Mouse (Mus musculus): ENCODE results near the gene Tnfrsf14. TPM values are rescaled to one million over a fixed set of nuclear protein-coding genes. Genes with fewer than 3 reads are reported as not detected.
A peak's percentile ranks its signal among the peaks of the same experiment; 100 is the strongest.

Gene Tnfrsf14
- total and polyA plus RNA-seq, 2 experiments from 2014 or later: 0.40 to 2.7 TPM

- Histone ChIP-seq H3K9me3 (replicated peaks; ENCODE audit: control insufficient read depth, low read length) (no peaks in the 10 kb centered on the region), H3K27me3 (ENCODE audit: control insufficient read depth, insufficient read depth, low read length) (peaks cover 65% of the 10 kb centered on the region), H3K36me3 (replicated peaks; ENCODE audit: control insufficient read depth, insufficient read depth, low read length) (no peaks in the 10 kb centered on the region), H3K27ac (ENCODE audit: low read depth) (no peak overlapping the region), H3K4me3 (ENCODE audit: low read depth, low read length) (peak overlapping the region; percentile 46), H3K9ac (replicated peaks; ENCODE audit: low read depth, low read length) (no peak overlapping the region; the same call in 1 of the 2 replicates), H3K4me2 (ENCODE audit: low read depth, low read length) (peak overlapping the region; percentile 72), H3K4me1 (ENCODE audit: control insufficient read depth, insufficient read depth) (peaks cover 28% of the 10 kb centered on the region)
- under 1% methylated on average over 41 of the region's 47 CpGs for WGBS
- ATAC-seq (ENCODE audit: insufficient read depth, low read depth) (no peak), DNase-seq (ENCODE audit: low spot score) (no peak)
- TF ChIP-seq EP300 (IDR thresholded peaks at IDR 0.05; ENCODE audit: low read depth): no peak
- no peak for TF ChIP-seq CTCF (IDR thresholded peaks at IDR 0.05; ENCODE audit: low read depth)
Measured at GRCm38 (mm10) chr4:154961226-154961738, 32.9 kb upstream of the Tnfrsf14 start.

GRCm38 (mm10) chr4:154960690-154961225, 32.4 kb upstream of the Tnfrsf14 start, which contains the start of gene Hes5:
Hes5 (plus strand) TSS chr4:154960923.
- no peak within 1 kb of the TSS for H3K27ac ChIP-seq (ENCODE audit: low read depth)
- H3K4me2 ChIP-seq (ENCODE audit: low read depth, low read length): peak within 1 kb of the TSS; percentile 72
- no peaks in the 10 kb centered on the region for H3K36me3 ChIP-seq (replicated peaks; ENCODE audit: control insufficient read depth, insufficient read depth, low read length)
- no peak for ATAC-seq (ENCODE audit: insufficient read depth, low read depth)
- H3K9ac ChIP-seq (replicated peaks; ENCODE audit: low read depth, low read length): no peak within 1 kb of the TSS; the same call in 1 of the 2 replicates
- H3K4me3 ChIP-seq (ENCODE audit: low read depth, low read length): peak within 1 kb of the TSS; percentile 46
- DNase-seq (ENCODE audit: low spot score): no peak
- WGBS: 0% methylated on average over 60 of the region's 65 CpGs
- TF ChIP-seq EP300 (IDR thresholded peaks at IDR 0.05; ENCODE audit: low read depth): no peak
- no peak for TF ChIP-seq CTCF (IDR thresholded peaks at IDR 0.05; ENCODE audit: low read depth)
- peaks cover 23% of the 10 kb centered on the region for H3K4me1 ChIP-seq (ENCODE audit: control insufficient read depth, insufficient read depth)
- no peaks in the 10 kb centered on the region for H3K9me3 ChIP-seq (replicated peaks; ENCODE audit: control insufficient read depth, low read length)
- H3K27me3 ChIP-seq (ENCODE audit: control insufficient read depth, insufficient read depth, low read length): peaks cover 71% of the 10 kb centered on the region

GRCm38 (mm10) chr4:154960021-154960689, 31.8 kb upstream of the Tnfrsf14 start:
- Histone ChIP-seq H3K36me3 (replicated peaks; ENCODE audit: control insufficient read depth, insufficient read depth, low read length) (no peaks in the 10 kb centered on the region), H3K27me3 (ENCODE audit: control insufficient read depth, insufficient read depth, low read length) (peaks cover 76% of the 10 kb centered on the region), H3K4me2 (ENCODE audit: low read depth, low read length) (peak overlapping the region; percentile 72), H3K9ac (replicated peaks; ENCODE audit: low read depth, low read length) (no peak overlapping the region), H3K4me1 (ENCODE audit: control insufficient read depth, insufficient read depth) (peaks cover 17% of the 10 kb centered on the region), H3K27ac (ENCODE audit: low read depth) (no peak overlapping the region), H3K9me3 (replicated peaks; ENCODE audit: control insufficient read depth, low read length) (no peaks in the 10 kb centered on the region), H3K4me3 (ENCODE audit: low read depth, low read length) (peak overlapping the region; percentile 46)
- 28% methylated on average over 20 of the region's 20 CpGs for WGBS
- no peak for ATAC-seq (ENCODE audit: insufficient read depth, low read depth)
- no peak for TF ChIP-seq EP300 (IDR thresholded peaks at IDR 0.05; ENCODE audit: low read depth)
- no peak for TF ChIP-seq CTCF (IDR thresholded peaks at IDR 0.05; ENCODE audit: low read depth)
- DNase-seq (ENCODE audit: low spot score): no peak

- no peak overlapping the region for H3K9ac ChIP-seq (replicated peaks; ENCODE audit: low read depth, low read length)
- no peak overlapping the region for H3K27ac ChIP-seq (ENCODE audit: low read depth)
- DNase-seq (ENCODE audit: low spot score) (no peak), ATAC-seq (ENCODE audit: insufficient read depth, low read depth) (no peak)
- no peak overlapping the region for H3K4me2 ChIP-seq (ENCODE audit: low read depth, low read length)
- TF ChIP-seq EP300 (IDR thresholded peaks at IDR 0.05; ENCODE audit: low read depth) (no peak), CTCF (IDR thresholded peaks at IDR 0.05; ENCODE audit: low read depth) (no peak)
- peaks cover 91% of the 10 kb centered on the region for H3K27me3 ChIP-seq (ENCODE audit: control insufficient read depth, insufficient read depth, low read length)
- H3K4me3 ChIP-seq (ENCODE audit: low read depth, low read length): no peak overlapping the region
- no peaks in the 10 kb centered on the region for H3K9me3 ChIP-seq (replicated peaks; ENCODE audit: control insufficient read depth, low read length)
- WGBS: 15% methylated on average over 8 of the region's 8 CpGs
- H3K4me1 ChIP-seq (ENCODE audit: control insufficient read depth, insufficient read depth): peaks cover 14% of the 10 kb centered on the region
- no peaks in the 10 kb centered on the region for H3K36me3 ChIP-seq (replicated peaks; ENCODE audit: control insufficient read depth, insufficient read depth, low read length)
Measured at GRCm38 (mm10) chr4:154958621-154959020, 30.3 kb upstream of the Tnfrsf14 start.

- no peaks in the 10 kb centered on the region for H3K9me3 ChIP-seq (replicated peaks; ENCODE audit: control insufficient read depth, low read length)
- DNase-seq (ENCODE audit: low spot score): no peak
- no peaks in the 10 kb centered on the region for H3K36me3 ChIP-seq (replicated peaks; ENCODE audit: control insufficient read depth, insufficient read depth, low read length)
- H3K4me2 ChIP-seq (ENCODE audit: low read depth, low read length): peak overlapping the region; percentile 30; the same call in 1 of the 2 replicates
- no peak for TF ChIP-seq CTCF (IDR thresholded peaks at IDR 0.05; ENCODE audit: low read depth)
- no peak for TF ChIP-seq EP300 (IDR thresholded peaks at IDR 0.05; ENCODE audit: low read depth)
- 0 out of 2 replicates have a peak overlapping the region, but pooled peaks have one; percentile 9 for H3K4me3 ChIP-seq (ENCODE audit: low read depth, low read length)
- no peak overlapping the region; the same call in 1 of the 2 replicates for H3K9ac ChIP-seq (replicated peaks; ENCODE audit: low read depth, low read length)
- peaks cover 12% of the 10 kb centered on the region for H3K4me1 ChIP-seq (ENCODE audit: control insufficient read depth, insufficient read depth)
- ATAC-seq (ENCODE audit: insufficient read depth, low read depth): no peak; the same call in 1 of the 2 replicates
- H3K27ac ChIP-seq (ENCODE audit: low read depth): no peak overlapping the region
- peaks cover 96% of the 10 kb centered on the region for H3K27me3 ChIP-seq (ENCODE audit: control insufficient read depth, insufficient read depth, low read length)
- WGBS: 3% methylated on average over 14 of the region's 15 CpGs
Measured at GRCm38 (mm10) chr4:154958171-154958570, 29.8 kb upstream of the Tnfrsf14 start.
